Mouse (Mus musculus) bone marrow macrophage, adult 2 months (primary cell): ENCODE data around the gene Tacc2.

Experiments
- CTCF ChIP-seq: IDR thresholded peaks from 2 replicates; pipeline ENCODE4 v1.5.1; 2012; ENCODE audit warnings: low read depth, mild to moderate bottlenecking, low read length, moderate library complexity
- POLR2A ChIP-seq: IDR thresholded peaks from 2 replicates; pipeline ENCODE4 v1.6.1; 2012; ENCODE audit warnings: mild to moderate bottlenecking, low read depth, low read length, borderline replicate concordance

DNA sequence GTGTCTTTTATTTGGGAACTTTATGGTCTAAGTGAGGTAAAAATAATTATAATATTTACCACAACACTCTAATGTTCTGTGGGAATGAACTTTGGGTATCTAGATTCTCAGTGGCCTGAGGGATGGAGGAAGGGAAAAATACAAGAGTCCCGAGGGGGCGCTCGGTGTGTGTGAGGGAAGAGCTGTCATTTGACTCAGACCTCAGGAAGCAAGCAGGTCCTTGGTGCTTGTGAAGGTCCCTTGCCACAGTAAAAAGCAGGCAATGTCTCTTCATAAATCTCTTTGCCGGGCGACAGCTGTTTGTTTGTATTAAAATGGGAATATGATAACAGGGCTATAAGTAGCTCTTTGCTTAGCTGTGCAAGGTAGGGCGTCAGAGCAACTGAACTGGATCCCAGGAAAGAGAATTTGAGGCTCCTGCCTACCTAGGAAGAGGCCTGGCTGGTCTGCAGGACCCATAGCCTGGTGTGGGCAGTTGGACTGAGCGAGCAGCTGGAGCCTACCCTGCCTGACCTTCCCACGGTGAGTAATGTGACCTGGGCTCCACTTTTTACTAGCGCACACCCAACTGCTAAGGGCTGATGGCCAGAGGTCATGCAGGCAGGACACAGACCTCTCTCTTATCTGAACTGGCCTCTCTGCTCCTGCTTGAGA is 8.3 kb upstream of the Tacc2 start:
- TF ChIP-seq POLR2A: no peak
- no peak for TF ChIP-seq CTCF
